Mouse (Mus musculus): Measurements from ENCODE around the gene Sdr16c6.

The Sdr16c6 gene

GRCm38 (mm10) chr4:4077372-4077771, at the start of gene Sdr16c6:
Sdr16c6 (minus strand) TSS chr4:4077522.
- DNase-seq: no peak

GRCm38 (mm10) chr4:4080180-4080579, 2.9 kb upstream of the Sdr16c6 start:
- no peak for DNase-seq

GRCm38 (mm10) chr4:4079132-4079531, 1.8 kb upstream of the Sdr16c6 start:
- DNase-seq: no peak

GRCm38 (mm10) chr4:4076001-4076400, 1.3 kb downstream of the Sdr16c6 start:
- DNase-seq: no peak

All from kidney, adult 8-10 months (tissue).